Mouse (Mus musculus): ENCODE results near the gene Sptlc2.

DNA sequence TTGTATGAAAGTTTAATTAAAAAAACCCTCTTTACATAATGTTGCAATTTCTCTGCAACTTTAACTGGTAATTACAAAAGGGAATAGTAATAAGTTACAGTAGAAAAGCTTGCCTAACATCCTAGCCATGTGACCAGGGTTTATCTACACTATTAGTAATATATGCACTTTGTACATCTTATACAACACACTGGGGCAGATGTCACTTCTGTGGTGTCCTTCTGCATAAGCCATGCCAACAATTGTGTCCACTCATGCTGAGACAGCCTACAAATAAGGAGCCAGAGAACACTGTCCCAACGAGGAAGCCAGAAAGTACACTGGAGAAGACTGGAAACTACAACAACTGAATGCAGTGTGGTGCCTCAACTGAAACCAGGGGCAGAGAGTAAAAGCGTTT, 40.1 kb downstream of the Sptlc2 start:
- TF ChIP-seq GATA1 (IDR thresholded peaks at IDR 0.05; ENCODE audit: low read length) (no peak), TAL1 (IDR thresholded peaks at IDR 0.05; ENCODE audit: low read length) (no peak)

Data from erythroblast, embryonic 14.5 days (primary cell).